8 mouse cellular contexts compared by ENCODE assay signal in genomic region chr9:107906252-107906966, GRCm38 (mm10). TPM values are rescaled to one million over a fixed set of nuclear protein-coding genes. Genes with fewer than 3 reads are reported as not detected.
DNase-seq lines count a peak whose midpoint lies in the region; ATAC-seq and TF ChIP-seq lines count a peak whose summit lies in the region.

Mst1r (plus strand) TSS chr9:107906873.

- peaks cover 16% of the 10 kb centered on the region for H3K36me3 ChIP-seq in intestine, postnatal 0 days (ENCODE audit: control insufficient read depth, insufficient read depth)

- no peaks in the 10 kb centered on the region for H3K9me3 ChIP-seq in intestine, postnatal 0 days (ENCODE audit: control insufficient read depth)

- H3K4me3 ChIP-seq in intestine, postnatal 0 days (ENCODE audit: low read depth, low read length), result peak within 1 kb of the TSS; percentile 56

- no peak for TF ChIP-seq CTCF in intestine, postnatal 0 days (IDR thresholded peaks at IDR 0.05; ENCODE audit: low read depth)

- H3K4me1 ChIP-seq in intestine, postnatal 0 days (replicated peaks; ENCODE audit: control insufficient read depth, insufficient read depth, low read length), result peaks cover 5% of the 10 kb centered on the region; the same call in 1 of the 2 replicates

- 10% methylated on average over 19 of the region's 19 CpGs for WGBS in intestine, postnatal 0 days

- peak; percentile 73 for DNase-seq in MN1 (ENCODE audit: low spot score)
- DNase-seq in embryo, embryonic 10 days (ENCODE audit: low spot score), result peak; percentile 75
- peak; percentile 99 for DNase-seq in heart, adult 11 months
- DNase-seq in lung, adult 18-20 months, result peak; percentile 77 to 82
- peak; percentile 69 for DNase-seq in ovary, adult 18-20 months (ENCODE audit: low spot score)
- no peak for DNase-seq in spleen, adult 12 weeks (ENCODE audit: low spot score)

- H3K9ac ChIP-seq in intestine, postnatal 0 days (ENCODE audit: low read depth, low read length), result peak within 1 kb of the TSS; percentile 68

- H3K4me2 ChIP-seq in intestine, postnatal 0 days (replicated peaks; ENCODE audit: low read depth), result peak within 1 kb of the TSS; percentile 77

- ATAC-seq in intestine, postnatal 0 days, result peak; percentile 80
- ATAC-seq in monocyte, adult 5-6 weeks (replicated peaks; ENCODE audit: insufficient number of reproducible peaks, low FRiP score, low TSS enrichment, poor library complexity, severe bottlenecking), result no peak

- H3K27ac ChIP-seq in intestine, postnatal 0 days (ENCODE audit: low read depth, low read length), result peak within 1 kb of the TSS; percentile 96

- H3K27me3 ChIP-seq in intestine, postnatal 0 days (replicated peaks; ENCODE audit: control insufficient read depth, insufficient read depth, low read length), result no peaks in the 10 kb centered on the region

RNA-seq across cellular contexts. Expression of gene Mst1r, which starts in this region (rescaled TPM):
- 7.1 and 8.8 TPM in 2 replicates for polyA plus RNA-seq in intestine, postnatal 0 days (2015; fragmentation: Nextera tagmentation; extraction: Ambion mirVana)
- total RNA-seq in monocyte, adult 5-6 weeks (2017), result 0.29 to 3.2 TPM (median 1.6 TPM) in 3 replicates
